Mouse (Mus musculus): ENCODE data around the gene Btbd35f20. TPM values are rescaled to one million over a fixed set of nuclear protein-coding genes. Genes with fewer than 3 reads are reported as not detected.
"Not testable (repeated sequence)": the region's sequence is repeated elsewhere in the genome, so short reads cannot be mapped to it uniquely, and the experiment has no call there.

Btbd35f20 gene
- total RNA-seq (2021), result not detected
- long read RNA-seq, experiment 1, result 0 reads
- long read RNA-seq, experiment 2, result 0 reads

- DNase-seq (ENCODE audit: low spot score in 2 of 2), result not testable (repeated sequence)
Observed at GRCm38 (mm10) chrX:4291145-4291544, at the start of gene Btbd35f20. Btbd35f20 (minus strand) TSS chrX:4291245.

Other genes with a start within 250 kb of the Btbd35f20 start
- not detected for gene Btbd35f28, start 94.7 kb downstream of the Btbd35f20 start, total RNA-seq (2021)
- gene Btbd35f17, start 79.4 kb upstream of the Btbd35f20 start, total RNA-seq (2021), result not detected